Mouse (Mus musculus) heart, postnatal 0 days (tissue): ENCODE data around the gene Vmp1.

ENCODE experiments used
- CTCF ChIP-seq: IDR thresholded peaks from 2 replicates; pipeline ENCODE4 v1.5.1; 2016; ENCODE audit warnings: antibody characterized with exemption, control low read depth, low read depth
- EP300 ChIP-seq: IDR thresholded peaks from 2 replicates; pipeline ENCODE4 v1.6.1; 2016; ENCODE audit warnings: antibody characterized with exemption, low read depth

GRCm38 (mm10) chr11:86671041-86671675 is 12.5 kb downstream of the Vmp1 start:
- TF ChIP-seq CTCF (no peak), EP300 (no peak)
